Mouse (Mus musculus) liver, embryonic 16.5 days (tissue): ENCODE results near the gene Pcif1. TPM values are rescaled to one million over a fixed set of nuclear protein-coding genes. Genes with fewer than 3 reads are reported as not detected.
A peak's percentile ranks its signal among the peaks of the same experiment; 100 is the strongest.
"Not testable (repeated sequence)": the region's sequence is repeated elsewhere in the genome, so short reads cannot be mapped to it uniquely, and the experiment has no call there.

Experiments used
- ATAC-seq: fragments of 200-750 bp; cut with Nextera tagmentation; 2 replicates; pipeline ENCODE4 v1.8.0; 2017; ENCODE audit warnings: low read depth, mild to moderate bottlenecking, moderate number of reproducible peaks, moderate library complexity
- H3K27ac ChIP-seq: fragments of 300-500 bp; sonication (generic); 2 replicates; pipeline ENCODE4 v1.5.1; 2014; ENCODE audit warnings: mild to moderate bottlenecking, low read length
- H3K27me3 ChIP-seq: fragments of 300-500 bp; sonication (generic); 2 replicates; pipeline ENCODE4 v1.6.1; 2014; ENCODE audit warnings: low read depth, low read length, mixed read lengths; ENCODE audit not compliant: control insufficient read depth, insufficient read depth
- H3K36me3 ChIP-seq: fragments of 300-500 bp; sonication (generic); 2 replicates; pipeline ENCODE4 v1.6.1; 2014; ENCODE audit warnings: mild to moderate bottlenecking; ENCODE audit not compliant: control insufficient read depth, insufficient read depth
- H3K4me1 ChIP-seq: fragments of 300-500 bp; sonication (generic); 2 replicates; pipeline ENCODE4 v1.6.1; 2014; ENCODE audit warnings: low read depth, low read length, mixed read lengths; ENCODE audit not compliant: control insufficient read depth
- H3K4me2 ChIP-seq: fragments of 300-500 bp; sonication (generic); 2 replicates; pipeline ENCODE4 v1.6.1; 2014; ENCODE audit warnings: low read depth, low read length, mixed read lengths
- H3K4me3 ChIP-seq: fragments of 300-500 bp; sonication (generic); 2 replicates; pipeline ENCODE4 v1.5.1; 2014; ENCODE audit warnings: low read depth, mild to moderate bottlenecking, low read length
- H3K9ac ChIP-seq: fragments of 300-500 bp; sonication (generic); 2 replicates; pipeline ENCODE4 v1.6.1; 2014; ENCODE audit warnings: low read depth, low read length
- H3K9me3 ChIP-seq: fragments of 300-500 bp; sonication (generic); replicated peaks from 2 replicates; pipeline ENCODE4 v1.6.1; 2016; ENCODE audit warnings: low read length; ENCODE audit not compliant: control insufficient read depth
- WGBS: fragments of 180-500 bp; shearing (Covaris S2); extraction: QIAGEN DNeasy Blood & Tissue Kit; methylation state at CpG from one replicate; pipeline ENCODE4 v1.1.7; 2014; ENCODE audit not compliant: insufficient replicate concordance; 5-methylcytosine and 5-hydroxymethylcytosine counted together
- polyA plus RNA-seq: library from polyadenylated mRNA; unstranded; fragments of >200 nt; fragmentation: Nextera tagmentation; extraction: Ambion mirVana; gene quantifications from 2 replicates; pipeline ENCODE4 v1.2.1, GENCODE M21; 2015

Gene Pcif1
- polyA plus RNA-seq, 1 experiment from 2014 or later = 36.8 TPM

DNA sequence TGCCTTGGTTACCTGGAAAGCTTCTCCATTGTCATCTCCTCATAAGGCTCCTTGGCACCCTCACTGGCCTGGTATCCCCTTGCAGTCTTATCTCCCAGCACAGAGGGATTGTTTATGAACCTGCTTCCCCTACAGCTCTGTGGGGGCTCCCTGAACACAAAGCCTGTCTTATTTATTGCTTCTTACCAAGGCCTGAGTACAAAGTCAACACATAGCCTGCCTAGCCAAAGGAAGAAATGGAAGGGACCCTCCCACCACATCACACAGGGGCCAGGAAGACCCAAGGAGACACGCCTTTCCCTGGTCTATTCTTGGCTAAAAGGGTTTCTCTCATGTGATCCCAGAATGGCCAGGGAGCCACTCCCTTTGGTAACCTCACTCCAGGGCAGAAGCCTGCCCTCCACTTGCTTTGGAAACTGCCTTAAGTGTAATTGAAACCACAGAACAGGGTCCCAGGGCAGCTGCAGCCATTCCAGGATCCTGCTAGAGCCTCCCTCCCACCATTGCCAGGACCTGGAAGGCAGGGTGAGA is 4.8 kb upstream of the Pcif1 start:
- Histone ChIP-seq H3K9ac (no peak overlapping the region), H3K4me1 (peaks cover 10% of the 10 kb centered on the region), H3K9me3 (no peaks in the 10 kb centered on the region), H3K36me3 (0 out of 2 replicates have a peak, but pooled peaks cover 2% of the 10 kb centered on the region), H3K4me3 (no peak overlapping the region), H3K27me3 (no peaks in the 10 kb centered on the region), H3K27ac (no peak overlapping the region), H3K4me2 (no peak overlapping the region)
- no peak for ATAC-seq
- 34% methylated on average over 1 of the region's 1 CpGs for WGBS

DNA sequence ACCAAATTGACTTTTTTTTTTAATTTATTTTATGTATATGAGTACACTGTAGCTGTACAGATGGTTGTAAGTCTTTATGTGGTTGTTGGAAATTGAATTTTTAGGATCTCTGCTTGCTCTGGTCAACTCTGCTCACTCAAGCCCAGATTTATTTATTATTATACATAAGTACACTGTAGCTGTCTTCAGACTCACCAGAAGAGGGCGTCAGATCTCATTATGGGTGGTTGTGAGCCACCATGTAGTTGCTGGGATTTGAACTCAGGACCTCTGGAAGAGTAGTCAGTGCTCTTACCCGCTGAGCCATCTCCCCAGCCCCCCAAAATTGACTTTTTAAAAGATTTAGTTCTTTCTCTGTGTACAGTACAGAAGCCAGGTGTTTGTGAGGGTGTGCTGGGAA is 3.5 kb upstream of the Pcif1 start:
- not testable (repeated sequence) for H3K27ac ChIP-seq, H3K36me3 ChIP-seq, H3K9ac ChIP-seq, H3K9me3 ChIP-seq, ATAC-seq, H3K27me3 ChIP-seq, H3K4me2 ChIP-seq, H3K4me3 ChIP-seq
- H3K4me1 ChIP-seq = peaks cover 13% of the 10 kb centered on the region
- WGBS = 39% methylated on average over 2 of the region's 2 CpGs

DNA sequence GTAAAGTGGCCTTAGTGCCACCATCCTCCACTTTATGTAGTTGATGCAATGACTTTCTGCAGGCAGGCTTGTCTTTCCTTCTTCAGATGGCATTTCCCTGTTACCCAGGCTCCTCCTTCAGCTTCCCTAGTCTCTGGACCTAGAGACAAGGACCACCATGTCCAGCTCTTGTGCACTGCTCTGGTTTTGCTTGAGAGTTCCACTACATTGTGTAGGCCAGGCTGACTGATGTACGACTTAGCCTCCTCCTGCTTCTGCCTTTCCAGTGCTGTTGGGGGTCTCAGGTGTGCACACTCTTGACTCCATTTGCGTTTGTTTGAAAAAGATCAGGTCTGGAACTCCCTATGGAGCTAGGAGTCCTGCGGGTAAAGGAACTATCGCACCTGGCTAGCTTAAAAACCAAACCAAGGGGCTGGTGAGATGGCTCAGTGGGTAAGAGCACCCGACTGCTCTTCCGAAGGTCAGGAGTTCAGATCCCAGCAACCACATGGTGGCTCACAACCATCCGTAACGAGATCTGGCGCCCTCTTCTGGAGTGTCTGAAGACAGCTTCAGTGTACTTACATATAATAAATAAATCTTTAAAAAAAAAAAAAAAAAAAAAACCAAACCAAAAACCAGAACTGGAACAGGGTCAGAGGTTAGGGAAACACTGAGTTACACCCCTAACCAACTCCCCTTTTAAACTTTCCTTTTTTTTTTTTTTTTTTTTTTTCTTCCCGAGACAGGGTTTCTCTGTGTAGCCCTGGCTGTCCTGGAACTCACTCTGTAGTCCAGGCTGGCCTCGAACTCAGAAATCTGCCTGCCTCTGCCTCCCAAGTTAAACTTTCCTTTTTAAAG is 1.5 kb upstream of the Pcif1 start:
- 70% methylated on average over 11 of the region's 11 CpGs for WGBS
- H3K9me3 ChIP-seq, H3K9ac ChIP-seq, ATAC-seq, H3K36me3 ChIP-seq, H3K27me3 ChIP-seq: not testable (repeated sequence)
- H3K4me1 ChIP-seq = peaks cover 19% of the 10 kb centered on the region
- H3K27ac ChIP-seq = peak overlapping the region; percentile 96
- peak overlapping the region; percentile 89 for H3K4me2 ChIP-seq
- peak overlapping the region; percentile 84 for H3K4me3 ChIP-seq

GRCm38 (mm10) chr2:164878509-164879227 is 436 bp upstream of the Pcif1 start:
- H3K27ac ChIP-seq = peak overlapping the region; percentile 96
- H3K36me3 ChIP-seq = peaks cover 13% of the 10 kb centered on the region
- peak overlapping the region; percentile 97 for H3K9ac ChIP-seq
- under 1% methylated on average over 28 of the region's 28 CpGs for WGBS
- peak overlapping the region; percentile 89 for H3K4me2 ChIP-seq
- peak; percentile 15 for ATAC-seq
- H3K4me3 ChIP-seq = peak overlapping the region; percentile 84
- no peaks in the 10 kb centered on the region for H3K27me3 ChIP-seq
- no peaks in the 10 kb centered on the region for H3K9me3 ChIP-seq
- peaks cover 19% of the 10 kb centered on the region for H3K4me1 ChIP-seq

GRCm38 (mm10) chr2:164879568-164880277 is 619 bp downstream of the Pcif1 start:
- Histone ChIP-seq H3K9me3 (no peaks in the 10 kb centered on the region), H3K4me1 (peaks cover 19% of the 10 kb centered on the region), H3K27ac (peak overlapping the region; percentile 96), H3K27me3 (no peaks in the 10 kb centered on the region), H3K4me3 (peak overlapping the region; percentile 84), H3K9ac (peak overlapping the region; percentile 97), H3K36me3 (peaks cover 24% of the 10 kb centered on the region), H3K4me2 (peak overlapping the region; percentile 78)
- peak; percentile 89 for ATAC-seq
- under 1% methylated on average over 52 of the region's 72 CpGs for WGBS

GRCm38 (mm10) chr2:164882619-164883018 is 3.5 kb downstream of the Pcif1 start:
- WGBS = 85% methylated on average over 9 of the region's 9 CpGs
- Histone ChIP-seq H3K27ac (no peak overlapping the region), H3K4me1 (peaks cover 19% of the 10 kb centered on the region), H3K27me3 (no peaks in the 10 kb centered on the region), H3K9me3 (no peaks in the 10 kb centered on the region), H3K9ac (no peak overlapping the region), H3K36me3 (peaks cover 50% of the 10 kb centered on the region), H3K4me3 (no peak overlapping the region), H3K4me2 (no peak overlapping the region)
- no peak for ATAC-seq

- Histone ChIP-seq H3K4me1 (peaks cover 5% of the 10 kb centered on the region), H3K27me3 (no peaks in the 10 kb centered on the region), H3K4me2 (no peak overlapping the region), H3K9ac (no peak overlapping the region), H3K27ac (no peak overlapping the region), H3K4me3 (no peak overlapping the region), H3K9me3 (no peaks in the 10 kb centered on the region), H3K36me3 (peaks cover 80% of the 10 kb centered on the region)
- WGBS = 79% methylated on average over 7 of the region's 7 CpGs
- no peak for ATAC-seq
Observed at GRCm38 (mm10) chr2:164885788-164886187, 6.7 kb downstream of the Pcif1 start.

DNA sequence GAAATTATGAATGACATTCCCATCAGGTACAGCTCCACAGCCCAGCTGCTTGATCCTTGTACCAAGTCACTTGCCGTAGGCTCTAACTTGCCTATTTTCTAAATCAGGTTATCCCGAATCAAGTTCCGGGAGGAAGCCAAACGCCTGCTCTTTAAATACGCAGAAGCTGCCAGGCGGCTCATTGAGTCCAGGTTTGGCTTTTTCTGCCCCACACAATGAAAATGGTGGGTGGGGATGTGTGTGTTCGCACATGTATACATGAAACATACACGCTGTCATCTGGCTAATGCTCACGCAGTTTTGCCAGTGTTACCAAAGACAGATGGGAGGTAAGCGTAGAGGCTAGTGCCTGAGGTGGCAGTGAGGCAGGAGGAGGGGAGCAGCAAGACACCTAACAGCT is 7.5 kb downstream of the Pcif1 start:
- no peak overlapping the region for H3K4me2 ChIP-seq
- H3K27me3 ChIP-seq = no peaks in the 10 kb centered on the region
- no peak overlapping the region for H3K4me3 ChIP-seq
- no peak overlapping the region for H3K27ac ChIP-seq
- no peak overlapping the region for H3K9ac ChIP-seq
- ATAC-seq = no peak
- peaks cover 88% of the 10 kb centered on the region for H3K36me3 ChIP-seq
- WGBS = 92% methylated on average over 10 of the region's 10 CpGs
- H3K4me1 ChIP-seq = no peaks in the 10 kb centered on the region; the same call in 1 of the 2 replicates
- no peaks in the 10 kb centered on the region for H3K9me3 ChIP-seq
